Mouse (Mus musculus): Measurements from ENCODE around the gene Slc35a3. TPM values are rescaled to one million over a fixed set of nuclear protein-coding genes. Genes with fewer than 3 reads are reported as not detected.

Slc35a3 gene
- total and polyA plus RNA-seq, 2 experiments from 2014 or later, result 7.0 to 18.3 TPM

- DNase-seq (ENCODE audit: low spot score), result peak; percentile 94
- ATAC-seq (ENCODE audit: insufficient read depth, low read depth), result peak; percentile 100
- no peak for TF ChIP-seq CTCF (IDR thresholded peaks at IDR 0.05; ENCODE audit: low read depth)
- peak within 1 kb of the TSS; percentile 97 for H3K27ac ChIP-seq (ENCODE audit: low read depth)
- H3K9ac ChIP-seq (replicated peaks; ENCODE audit: low read depth, low read length), result peak within 1 kb of the TSS; percentile 97
- peak within 1 kb of the TSS; percentile 78 for H3K4me2 ChIP-seq (ENCODE audit: low read depth, low read length)
- no peaks in the 10 kb centered on the region for H3K27me3 ChIP-seq (ENCODE audit: control insufficient read depth, insufficient read depth, low read length)
- H3K4me3 ChIP-seq (ENCODE audit: low read depth, low read length), result peak within 1 kb of the TSS; percentile 97
- H3K4me1 ChIP-seq (ENCODE audit: control insufficient read depth, insufficient read depth), result peaks cover 24% of the 10 kb centered on the region
- no peaks in the 10 kb centered on the region for H3K9me3 ChIP-seq (replicated peaks; ENCODE audit: control insufficient read depth, low read length)
- WGBS, result under 1% methylated on average over 39 of the region's 39 CpGs
- 0 out of 2 replicates have a peak, but pooled peaks cover 5% of the 10 kb centered on the region for H3K36me3 ChIP-seq (replicated peaks; ENCODE audit: control insufficient read depth, insufficient read depth, low read length)
Measured at GRCm38 (mm10) chr3:116662463-116662863, 50.2 kb downstream of the Slc35a3 start, which contains the start of gene Mfsd14a. Gene Mfsd14a, minus strand, starts transcription at chr3:116662677.

- H3K9ac ChIP-seq (replicated peaks; ENCODE audit: low read depth, low read length), result peak overlapping the region; percentile 97
- WGBS, result under 1% methylated on average over 56 of the region's 68 CpGs
- ATAC-seq (ENCODE audit: insufficient read depth, low read depth) (peak; percentile 73), DNase-seq (ENCODE audit: low spot score) (no peak)
- H3K9me3 ChIP-seq (replicated peaks; ENCODE audit: control insufficient read depth, low read length), result no peaks in the 10 kb centered on the region
- peak overlapping the region; percentile 97 for H3K27ac ChIP-seq (ENCODE audit: low read depth)
- peak overlapping the region; percentile 97 for H3K4me3 ChIP-seq (ENCODE audit: low read depth, low read length)
- H3K27me3 ChIP-seq (ENCODE audit: control insufficient read depth, insufficient read depth, low read length), result no peaks in the 10 kb centered on the region
- no peaks in the 10 kb centered on the region for H3K36me3 ChIP-seq (replicated peaks; ENCODE audit: control insufficient read depth, insufficient read depth, low read length)
- TF ChIP-seq CTCF (IDR thresholded peaks at IDR 0.05; ENCODE audit: low read depth) (no peak), EP300 (IDR thresholded peaks at IDR 0.05; ENCODE audit: low read depth) (no peak)
- H3K4me2 ChIP-seq (ENCODE audit: low read depth, low read length), result peak overlapping the region; percentile 78
- peaks cover 28% of the 10 kb centered on the region for H3K4me1 ChIP-seq (ENCODE audit: control insufficient read depth, insufficient read depth)
Measured at GRCm38 (mm10) chr3:116661870-116662414, 50.7 kb downstream of the Slc35a3 start.

GRCm38 (mm10) chr3:116661288-116661869 is 51.3 kb downstream of the Slc35a3 start:
- Histone ChIP-seq H3K36me3 (replicated peaks; ENCODE audit: control insufficient read depth, insufficient read depth, low read length) (no peaks in the 10 kb centered on the region), H3K9ac (replicated peaks; ENCODE audit: low read depth, low read length) (peak overlapping the region; percentile 97), H3K4me3 (ENCODE audit: low read depth, low read length) (peak overlapping the region; percentile 97), H3K4me1 (ENCODE audit: control insufficient read depth, insufficient read depth) (peaks cover 32% of the 10 kb centered on the region), H3K9me3 (replicated peaks; ENCODE audit: control insufficient read depth, low read length) (no peaks in the 10 kb centered on the region), H3K4me2 (ENCODE audit: low read depth, low read length) (peak overlapping the region; percentile 78), H3K27ac (ENCODE audit: low read depth) (peak overlapping the region; percentile 97), H3K27me3 (ENCODE audit: control insufficient read depth, insufficient read depth, low read length) (no peaks in the 10 kb centered on the region)
- DNase-seq (ENCODE audit: low spot score) (no peak), ATAC-seq (ENCODE audit: insufficient read depth, low read depth) (no peak)
- TF ChIP-seq EP300 (IDR thresholded peaks at IDR 0.05; ENCODE audit: low read depth) (no peak), CTCF (IDR thresholded peaks at IDR 0.05; ENCODE audit: low read depth) (no peak)
- 5% methylated on average over 16 of the region's 16 CpGs for WGBS

- WGBS, result 61% methylated on average over 13 of the region's 13 CpGs
- H3K4me2 ChIP-seq (ENCODE audit: low read depth, low read length), result peak overlapping the region; percentile 78; the same call in 1 of the 2 replicates
- no peak overlapping the region for H3K27ac ChIP-seq (ENCODE audit: low read depth)
- H3K4me3 ChIP-seq (ENCODE audit: low read depth, low read length), result no peak overlapping the region
- no peaks in the 10 kb centered on the region for H3K36me3 ChIP-seq (replicated peaks; ENCODE audit: control insufficient read depth, insufficient read depth, low read length)
- no peak overlapping the region for H3K9ac ChIP-seq (replicated peaks; ENCODE audit: low read depth, low read length)
- ATAC-seq (ENCODE audit: insufficient read depth, low read depth), result no peak
- TF ChIP-seq CTCF (IDR thresholded peaks at IDR 0.05; ENCODE audit: low read depth), result no peak
- TF ChIP-seq EP300 (IDR thresholded peaks at IDR 0.05; ENCODE audit: low read depth), result no peak
- peaks cover 36% of the 10 kb centered on the region for H3K4me1 ChIP-seq (ENCODE audit: control insufficient read depth, insufficient read depth)
- H3K27me3 ChIP-seq (ENCODE audit: control insufficient read depth, insufficient read depth, low read length), result no peaks in the 10 kb centered on the region
- DNase-seq (ENCODE audit: low spot score), result no peak
- H3K9me3 ChIP-seq (replicated peaks; ENCODE audit: control insufficient read depth, low read length), result no peaks in the 10 kb centered on the region
Measured at GRCm38 (mm10) chr3:116659856-116660430, 52.7 kb downstream of the Slc35a3 start.

- Histone ChIP-seq H3K4me3 (ENCODE audit: low read depth, low read length) (no peak overlapping the region), H3K4me2 (ENCODE audit: low read depth, low read length) (no peak overlapping the region), H3K36me3 (replicated peaks; ENCODE audit: control insufficient read depth, insufficient read depth, low read length) (no peaks in the 10 kb centered on the region), H3K27ac (ENCODE audit: low read depth) (no peak overlapping the region), H3K4me1 (ENCODE audit: control insufficient read depth, insufficient read depth) (peaks cover 36% of the 10 kb centered on the region), H3K9ac (replicated peaks; ENCODE audit: low read depth, low read length) (no peak overlapping the region), H3K27me3 (ENCODE audit: control insufficient read depth, insufficient read depth, low read length) (no peaks in the 10 kb centered on the region), H3K9me3 (replicated peaks; ENCODE audit: control insufficient read depth, low read length) (no peaks in the 10 kb centered on the region)
- TF ChIP-seq CTCF (IDR thresholded peaks at IDR 0.05; ENCODE audit: low read depth) (no peak), EP300 (IDR thresholded peaks at IDR 0.05; ENCODE audit: low read depth) (no peak)
- DNase-seq (ENCODE audit: low spot score) (no peak), ATAC-seq (ENCODE audit: insufficient read depth, low read depth) (no peak)
- WGBS, result 83% methylated on average over 15 of the region's 15 CpGs
Measured at GRCm38 (mm10) chr3:116658928-116659565, 53.6 kb downstream of the Slc35a3 start.

Measured in heart, postnatal 0 days (tissue).